Mouse (Mus musculus) stomach, embryonic 14.5 days (tissue): Measurements from ENCODE around the gene Bcar3. TPM values are rescaled to one million over a fixed set of nuclear protein-coding genes. Genes with fewer than 3 reads are reported as not detected.

Source experiments
- ATAC-seq: fragments of 200-750 bp; cut with Nextera tagmentation; 2 replicates; pipeline ENCODE4 v1.8.0; 2017; ENCODE audit warnings: low read depth, moderate TSS enrichment; ENCODE audit not compliant: insufficient number of reproducible peaks, insufficient read depth, low FRiP score
- H3K27ac ChIP-seq: fragments of 300-500 bp; sonication (generic); 2 replicates; pipeline ENCODE4 v1.5.1; 2014; ENCODE audit warnings: mild to moderate bottlenecking, low read length, moderate library complexity, mixed read lengths
- H3K27me3 ChIP-seq: fragments of 300-500 bp; sonication (generic); 2 replicates; pipeline ENCODE4 v1.6.1; 2014; ENCODE audit warnings: low read length, control low read depth, mixed read lengths; ENCODE audit not compliant: control insufficient read depth, insufficient read depth
- H3K36me3 ChIP-seq: fragments of 300-500 bp; sonication (generic); 2 replicates; pipeline ENCODE4 v1.6.1; 2014; ENCODE audit warnings: mild to moderate bottlenecking, control low read depth, low read length, moderate library complexity, mixed read lengths; ENCODE audit not compliant: control insufficient read depth, insufficient read depth
- H3K4me1 ChIP-seq: fragments of 300-500 bp; sonication (generic); 2 replicates; pipeline ENCODE4 v1.6.1; 2014; ENCODE audit warnings: low read length, control low read depth, mixed read lengths; ENCODE audit not compliant: control insufficient read depth, insufficient read depth
- H3K4me2 ChIP-seq: fragments of 300-500 bp; sonication (generic); replicated peaks from 2 replicates; pipeline ENCODE4 v1.6.1; 2014; ENCODE audit warnings: low read depth, low read length, control low read depth
- H3K4me3 ChIP-seq: fragments of 300-500 bp; sonication (generic); 2 replicates; pipeline ENCODE4 v1.5.1; 2014; ENCODE audit warnings: low read depth, low read length, control low read depth
- H3K9ac ChIP-seq: fragments of 300-500 bp; sonication (generic); replicated peaks from 2 replicates; pipeline ENCODE4 v1.6.1; 2014; ENCODE audit warnings: low read depth, mild to moderate bottlenecking, control low read depth, low read length, moderate library complexity, mixed read lengths
- H3K9me3 ChIP-seq: fragments of 300-500 bp; sonication (generic); 2 replicates; pipeline ENCODE4 v1.6.1; 2016; ENCODE audit warnings: low read depth, low read length, control low read depth; ENCODE audit not compliant: control insufficient read depth
- WGBS: fragments of 180-500 bp; shearing (Covaris S2); extraction: QIAGEN DNeasy Blood & Tissue Kit; methylation state at CpG from one replicate; pipeline ENCODE4 v1.1.7; 2014; 5-methylcytosine and 5-hydroxymethylcytosine counted together
- polyA plus RNA-seq: library from polyadenylated mRNA; unstranded; fragments of >200 nt; fragmentation: Nextera tagmentation; extraction: Ambion mirVana; gene quantifications from 2 replicates; pipeline ENCODE4 v1.2.1, GENCODE M21; 2014

Gene Bcar3
- polyA plus RNA-seq, 1 experiment from 2014 or later, result 11.3 TPM

GRCm38 (mm10) chr3:122300983-122301919 is 7.3 kb downstream of the Bcar3 start:
- no peaks in the 10 kb centered on the region for H3K27me3 ChIP-seq
- H3K9ac ChIP-seq, result no peak overlapping the region
- WGBS, result 58% methylated on average over 9 of the region's 9 CpGs
- no peak overlapping the region for H3K4me3 ChIP-seq
- no peaks in the 10 kb centered on the region for H3K9me3 ChIP-seq
- no peak; the same call in 1 of the 2 replicates for ATAC-seq
- H3K36me3 ChIP-seq, result no peaks in the 10 kb centered on the region
- no peak overlapping the region for H3K27ac ChIP-seq
- H3K4me1 ChIP-seq, result no peaks in the 10 kb centered on the region
- H3K4me2 ChIP-seq, result no peak overlapping the region

DNA sequence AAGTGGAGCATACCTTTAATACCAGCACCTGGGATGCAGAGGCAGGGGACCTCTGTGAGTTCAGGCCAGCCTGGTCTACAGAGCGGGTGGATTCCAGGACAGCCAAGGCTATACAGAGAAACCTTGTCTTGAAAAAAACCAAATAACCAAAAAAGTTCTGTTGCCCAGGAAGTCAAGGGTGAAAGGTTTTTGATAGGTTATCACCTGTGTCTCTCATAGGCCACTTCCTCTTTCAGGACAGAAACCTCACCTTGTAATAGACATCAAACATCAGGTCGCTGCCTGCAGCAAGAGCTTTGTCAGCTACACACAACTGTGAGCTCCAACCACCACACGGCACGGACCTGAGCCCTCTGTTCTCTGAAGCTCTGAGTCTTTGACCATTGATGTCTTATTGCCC is 10.6 kb downstream of the Bcar3 start:
- Histone ChIP-seq H3K9ac (no peak overlapping the region), H3K4me3 (no peak overlapping the region), H3K27ac (no peak overlapping the region), H3K36me3 (no peaks in the 10 kb centered on the region), H3K9me3 (no peaks in the 10 kb centered on the region), H3K4me2 (no peak overlapping the region), H3K4me1 (no peaks in the 10 kb centered on the region), H3K27me3 (no peaks in the 10 kb centered on the region)
- no peak for ATAC-seq
- WGBS, result 81% methylated on average over 4 of the region's 4 CpGs

GRCm38 (mm10) chr3:122307894-122308671 is 14.1 kb downstream of the Bcar3 start:
- H3K9me3 ChIP-seq, result no peaks in the 10 kb centered on the region
- no peaks in the 10 kb centered on the region for H3K36me3 ChIP-seq
- no peak overlapping the region for H3K4me3 ChIP-seq
- no peak for ATAC-seq
- 63% methylated on average over 4 of the region's 4 CpGs for WGBS
- H3K9ac ChIP-seq, result no peak overlapping the region
- H3K4me2 ChIP-seq, result no peak overlapping the region
- no peaks in the 10 kb centered on the region for H3K4me1 ChIP-seq
- H3K27me3 ChIP-seq, result no peaks in the 10 kb centered on the region
- H3K27ac ChIP-seq, result no peak overlapping the region

GRCm38 (mm10) chr3:122308981-122309380 is 15.0 kb downstream of the Bcar3 start:
- 25% methylated on average over 6 of the region's 6 CpGs for WGBS
- ATAC-seq, result no peak
- Histone ChIP-seq H3K4me1 (no peaks in the 10 kb centered on the region), H3K27me3 (no peaks in the 10 kb centered on the region), H3K9me3 (no peaks in the 10 kb centered on the region), H3K27ac (no peak overlapping the region), H3K9ac (no peak overlapping the region), H3K36me3 (no peaks in the 10 kb centered on the region), H3K4me3 (no peak overlapping the region), H3K4me2 (no peak overlapping the region)

- Histone ChIP-seq H3K27me3 (no peaks in the 10 kb centered on the region), H3K9ac (no peak overlapping the region), H3K9me3 (no peaks in the 10 kb centered on the region), H3K4me3 (no peak overlapping the region), H3K4me2 (no peak overlapping the region), H3K27ac (no peak overlapping the region), H3K4me1 (no peaks in the 10 kb centered on the region; the same call in 1 of the 2 replicates), H3K36me3 (no peaks in the 10 kb centered on the region)
- no peak for ATAC-seq
- 20% methylated on average over 2 of the region's 2 CpGs for WGBS
Observed at GRCm38 (mm10) chr3:122312078-122312477, 18.1 kb downstream of the Bcar3 start.

- Histone ChIP-seq H3K9me3 (no peaks in the 10 kb centered on the region), H3K9ac (no peak overlapping the region), H3K27me3 (no peaks in the 10 kb centered on the region), H3K4me1 (no peaks in the 10 kb centered on the region; the same call in 1 of the 2 replicates), H3K27ac (no peak overlapping the region), H3K4me3 (no peak overlapping the region), H3K36me3 (no peaks in the 10 kb centered on the region), H3K4me2 (no peak overlapping the region)
- 73% methylated on average over 10 of the region's 10 CpGs for WGBS
- no peak for ATAC-seq
Observed at GRCm38 (mm10) chr3:122312936-122313629, 19.1 kb downstream of the Bcar3 start.

- WGBS, result 55% methylated on average over 7 of the region's 7 CpGs
Observed at GRCm38 (mm10) chr3:122313936-122314335, 20.0 kb downstream of the Bcar3 start.

GRCm38 (mm10) chr3:122316621-122317020 is 22.7 kb downstream of the Bcar3 start:
- Histone ChIP-seq H3K27ac (no peak overlapping the region), H3K4me1 (no peaks in the 10 kb centered on the region; the same call in 1 of the 2 replicates), H3K9ac (no peak overlapping the region), H3K27me3 (no peaks in the 10 kb centered on the region), H3K4me3 (no peak overlapping the region), H3K36me3 (no peaks in the 10 kb centered on the region), H3K9me3 (no peaks in the 10 kb centered on the region), H3K4me2 (peak overlapping the region; percentile 23; the same call in 1 of the 2 replicates)
- 25% methylated on average over 11 of the region's 11 CpGs for WGBS
- peak; percentile 51; the same call in 1 of the 2 replicates for ATAC-seq

More at GRCm38 (mm10) chr3:122313936-122314335, 20.0 kb downstream of the Bcar3 start:
- no peaks in the 10 kb centered on the region; the same call in 1 of the 2 replicates for H3K4me1 ChIP-seq
- no peak overlapping the region for H3K4me3 ChIP-seq
- H3K27ac ChIP-seq, result no peak overlapping the region
- H3K27me3 ChIP-seq, result no peaks in the 10 kb centered on the region
- no peak overlapping the region for H3K9ac ChIP-seq
- H3K36me3 ChIP-seq, result no peaks in the 10 kb centered on the region
- H3K4me2 ChIP-seq, result no peak overlapping the region
- no peaks in the 10 kb centered on the region for H3K9me3 ChIP-seq
- ATAC-seq, result no peak; the same call in 1 of the 2 replicates
